In genomic region chr5:45670894-45671494, GRCm38 (mm10) we compare ENCODE assay signal across 9 mouse cellular contexts. TPM values are rescaled to one million over a fixed set of nuclear protein-coding genes. Genes with fewer than 3 reads are reported as not detected.
DNase-seq lines count a peak whose midpoint lies in the region; ATAC-seq and TF ChIP-seq lines count a peak whose summit lies in the region.
"Had no signal": no experiment of that assay in that cellular context is flagged by ENCODE, and none has a peak within 500 bp of the region (broad histone marks: within the 10 kb centered on the region; RNA-seq: fewer than 3 reads in every experiment).

No protein-coding gene starts in this region.

- no peaks in the 10 kb centered on the region for H3K27me3 ChIP-seq in heart, postnatal 0 days (ENCODE audit: control insufficient read depth, insufficient read depth, low read length)
- H3K27me3 ChIP-seq in embryonic facial prominence, embryonic 10.5 days (replicated peaks; ENCODE audit: low read depth, poor library complexity, severe bottlenecking): no peaks in the 10 kb centered on the region
- no peaks in the 10 kb centered on the region for H3K27me3 ChIP-seq in hindbrain, embryonic 16.5 days (replicated peaks; ENCODE audit: control insufficient read depth, insufficient read depth, low read length)
- H3K27me3 ChIP-seq in midbrain, embryonic 14.5 days (ENCODE audit: control insufficient read depth, insufficient read depth, low read length): no peaks in the 10 kb centered on the region

- TF ChIP-seq CTCF in heart, postnatal 0 days (IDR thresholded peaks at IDR 0.05; ENCODE audit: low read depth): no peak

- H3K27ac ChIP-seq in heart, postnatal 0 days (ENCODE audit: low read depth): no peak overlapping the region
- peak overlapping the region; percentile 96; the same call in 1 of the 2 replicates for H3K27ac ChIP-seq in embryonic facial prominence, embryonic 10.5 days (replicated peaks)
- no peak overlapping the region for H3K27ac ChIP-seq in hindbrain, embryonic 16.5 days (ENCODE audit: low read depth, low read length)
- H3K27ac ChIP-seq in midbrain, embryonic 14.5 days (replicated peaks; ENCODE audit: low read depth, low read length): no peak overlapping the region

- intact Hi-C loops in heart, postnatal 36 days (cut with DNase I): loop anchor here (5.0 kb wide), 1 partner anchor 186 kb away; the partner anchor contains the start of gene Lcorl

- no peak for TF ChIP-seq EP300 in heart, postnatal 0 days (IDR thresholded peaks at IDR 0.05; ENCODE audit: low read depth)

- peak overlapping the region; percentile 81; the same call in 1 of the 2 replicates for H3K4me2 ChIP-seq in heart, postnatal 0 days (ENCODE audit: low read depth, low read length)
- peak overlapping the region; percentile 27 for H3K4me2 ChIP-seq in hindbrain, embryonic 16.5 days (ENCODE audit: low read length)
- peak overlapping the region; percentile 98 for H3K4me2 ChIP-seq in midbrain, embryonic 14.5 days (ENCODE audit: low read length)

- no peaks in the 10 kb centered on the region for H3K9me3 ChIP-seq in heart, postnatal 0 days (replicated peaks; ENCODE audit: control insufficient read depth, low read length)
- H3K9me3 ChIP-seq in embryonic facial prominence, embryonic 10.5 days: no peaks in the 10 kb centered on the region
- no peaks in the 10 kb centered on the region for H3K9me3 ChIP-seq in hindbrain, embryonic 16.5 days (ENCODE audit: control insufficient read depth, low read length)
- H3K9me3 ChIP-seq in midbrain, embryonic 14.5 days (ENCODE audit: control insufficient read depth, low read length): no peaks in the 10 kb centered on the region

- no peak for ATAC-seq in heart, postnatal 0 days (ENCODE audit: insufficient read depth, low read depth)
- ATAC-seq in hindbrain, embryonic 16.5 days: no peak
- no peak for ATAC-seq in midbrain, embryonic 14.5 days (ENCODE audit: low FRiP score, low TSS enrichment)

- WGBS in heart, postnatal 0 days: 56% methylated on average over 5 of the region's 5 CpGs
- 64% methylated on average over 5 of the region's 5 CpGs for WGBS in embryonic facial prominence, embryonic 10.5 days
- 49% methylated on average over 5 of the region's 5 CpGs for WGBS in hindbrain, embryonic 16.5 days
- WGBS in midbrain, embryonic 14.5 days: 50% methylated on average over 5 of the region's 5 CpGs

- peaks cover 7% of the 10 kb centered on the region for H3K36me3 ChIP-seq in heart, postnatal 0 days (replicated peaks; ENCODE audit: control insufficient read depth, insufficient read depth, low read length)
- peaks cover 31% of the 10 kb centered on the region for H3K36me3 ChIP-seq in embryonic facial prominence, embryonic 10.5 days (replicated peaks)
- no peaks in the 10 kb centered on the region for H3K36me3 ChIP-seq in hindbrain, embryonic 16.5 days (ENCODE audit: control insufficient read depth, insufficient read depth, low read length)
- H3K36me3 ChIP-seq in midbrain, embryonic 14.5 days (ENCODE audit: control insufficient read depth, insufficient read depth, low read length): no peaks in the 10 kb centered on the region

- peak overlapping the region; percentile 77; the same call in 1 of the 2 replicates for H3K4me3 ChIP-seq in heart, postnatal 0 days (ENCODE audit: low read depth, low read length)
- peak overlapping the region; percentile 88 for H3K4me3 ChIP-seq in embryonic facial prominence, embryonic 10.5 days
- H3K4me3 ChIP-seq in hindbrain, embryonic 16.5 days (ENCODE audit: low read length): no peak overlapping the region; the same call in 1 of the 2 replicates
- peak overlapping the region; percentile 75 for H3K4me3 ChIP-seq in midbrain, embryonic 14.5 days (replicated peaks; ENCODE audit: low read depth, low read length)

- DNase-seq in heart, postnatal 0 days (ENCODE audit: low spot score): no peak
- DNase-seq in heart, postnatal 36 days: no peak
- no peak for DNase-seq in embryonic facial prominence, embryonic 10.5 days (ENCODE audit: low spot score)
- no peak for DNase-seq in midbrain, embryonic 14.5 days
- DNase-seq in adrenal gland, postnatal 10 days: no peak
- no peak for DNase-seq in thymus, adult 18-20 months
- no peak for DNase-seq in right cerebral cortex, postnatal 14 days

- H3K9ac ChIP-seq in heart, postnatal 0 days (replicated peaks; ENCODE audit: low read depth, low read length): 0 out of 2 replicates have a peak overlapping the region, but pooled peaks have one; percentile 64
- no peak overlapping the region for H3K9ac ChIP-seq in hindbrain, embryonic 16.5 days (ENCODE audit: low read depth, low read length)
- H3K9ac ChIP-seq in midbrain, embryonic 14.5 days (replicated peaks; ENCODE audit: low read length): no peak overlapping the region

- H3K4me1 ChIP-seq in heart, postnatal 0 days (ENCODE audit: control insufficient read depth, insufficient read depth): peaks cover 10% of the 10 kb centered on the region; the same call in 1 of the 2 replicates
- H3K4me1 ChIP-seq in embryonic facial prominence, embryonic 10.5 days: peaks cover 15% of the 10 kb centered on the region
- H3K4me1 ChIP-seq in hindbrain, embryonic 16.5 days (ENCODE audit: control insufficient read depth, insufficient read depth, low read depth, low read length): peaks cover 10% of the 10 kb centered on the region
- 0 out of 2 replicates have a peak, but pooled peaks cover 5% of the 10 kb centered on the region for H3K4me1 ChIP-seq in midbrain, embryonic 14.5 days (ENCODE audit: control insufficient read depth, insufficient read depth, low read length)

RNA-seq across cellular contexts. Expression of gene Ncapg, which starts 1.3 kb away (rescaled TPM):
- total RNA-seq in heart, postnatal 0 days (2014; rRNA removed; ENCODE audit: low replicate concordance): 16.1 and 28.7 TPM in 2 replicates
- 8.7 and 9.1 TPM in 2 replicates for polyA plus RNA-seq in heart, postnatal 0 days (2015; fragmentation: Nextera tagmentation; extraction: Ambion mirVana)
- under 1 TPM; 0.39 to 0.41 TPM for total RNA-seq in heart, postnatal 36 days (2021)
- 71.0 and 71.5 TPM in 2 replicates for polyA plus RNA-seq in embryonic facial prominence, embryonic 10.5 days (2016; fragmentation: Nextera tagmentation; extraction: Ambion mirVana)
- 7.4 and 9.4 TPM in 2 replicates for polyA plus RNA-seq in hindbrain, embryonic 16.5 days (2015; fragmentation: Nextera tagmentation; extraction: Ambion mirVana)
- polyA plus RNA-seq in midbrain, embryonic 14.5 days (2014; fragmentation: Nextera tagmentation; extraction: Ambion mirVana): 6.5 and 13.3 TPM in 2 replicates
- 10 to 100 TPM in 1 of 2 experiments, 1 to 10 TPM in 1; 8.7 to 13.1 TPM for total RNA-seq in adrenal gland, postnatal 10 days (2021)
- total RNA-seq: gastrocnemius, adult 18-20 months had no signal

RNA-seq across cellular contexts. Expression of gene Fam184b, which starts 31.6 kb away (rescaled TPM):
- 0.54 TPM in 1 of 2 replicates, not detected in the other for total RNA-seq in heart, postnatal 0 days (2014; rRNA removed; ENCODE audit: low replicate concordance)
- 0.03 TPM in 1 of 2 replicates, not detected in the other for polyA plus RNA-seq in heart, postnatal 0 days (2015; fragmentation: Nextera tagmentation; extraction: Ambion mirVana)
- under 1 TPM; 0.05 to 0.06 TPM for total RNA-seq in heart, postnatal 36 days (2021)
- 0.62 and 0.67 TPM in 2 replicates for polyA plus RNA-seq in embryonic facial prominence, embryonic 10.5 days (2016; fragmentation: Nextera tagmentation; extraction: Ambion mirVana)
- polyA plus RNA-seq in hindbrain, embryonic 16.5 days (2015; fragmentation: Nextera tagmentation; extraction: Ambion mirVana): 13.3 and 14.5 TPM in 2 replicates
- 3.8 and 4.5 TPM in 2 replicates for polyA plus RNA-seq in midbrain, embryonic 14.5 days (2014; fragmentation: Nextera tagmentation; extraction: Ambion mirVana)
- total RNA-seq in adrenal gland, postnatal 10 days (2021): 1 to 10 TPM in 1 of 2 experiments, under 1 TPM in 1; 0.93 to 1.2 TPM

Comparison
In these comparisons a context has a peak if more than half of its experiments do, and no peak if none do; other contexts are left out.
1. H3K4me2 ChIP-seq: peak in every context shown above with its lines; median percentile 98 in midbrain, embryonic 14.5 days; 81 in heart, postnatal 0 days; 27 in hindbrain, embryonic 16.5 days.